16 mouse cellular contexts compared by ENCODE assay signal in genomic region chr3:22681999-22682648, GRCm38 (mm10).
"Had no signal": no experiment of that assay in that cellular context is flagged by ENCODE, and none has a peak within 500 bp of the region (broad histone marks: within the 10 kb centered on the region; RNA-seq: fewer than 3 reads in every experiment).

No protein-coding gene starts in this region.

- H3K4me1 ChIP-seq: limb, embryonic 12.5 days; liver, embryonic 13.5 days; lung, embryonic 15.5 days had no signal

- H3K27me3 ChIP-seq: limb, embryonic 12.5 days; liver, embryonic 13.5 days; lung, embryonic 15.5 days had no signal

- H3K4me3 ChIP-seq: layer of hippocampus, adult 2 months; limb, embryonic 12.5 days; liver, embryonic 13.5 days; lung, embryonic 15.5 days had no signal

- H3K9me3 ChIP-seq: limb, embryonic 12.5 days; liver, embryonic 13.5 days; lung, embryonic 15.5 days had no signal

- DNase-seq: kidney, adult 11 months; kidney, adult 9 months; kidney, postnatal 4 days; liver; liver, embryonic 13.5 days; liver, postnatal 0 days; lung, postnatal 14 days; right cerebral cortex, adult 18-20 months; right cerebral cortex, postnatal 25 days; thymus, adult 18-20 months; thymus, postnatal 14 days had no signal

- H3K27ac ChIP-seq: kidney, postnatal 0 days; layer of hippocampus, adult 2 months; limb, embryonic 12.5 days; liver, embryonic 13.5 days; lung, embryonic 15.5 days; macrophage had no signal

- H3K36me3 ChIP-seq: limb, embryonic 12.5 days; liver, embryonic 13.5 days; lung, embryonic 15.5 days had no signal

- H3K4me2 ChIP-seq: limb, embryonic 12.5 days; liver, embryonic 13.5 days; lung, embryonic 15.5 days had no signal

- H3K9ac ChIP-seq: limb, embryonic 12.5 days; liver, embryonic 13.5 days; liver, postnatal 0 days; lung, embryonic 15.5 days had no signal

- ATAC-seq: liver, postnatal 0 days had no signal
